Mouse (Mus musculus) intestine, embryonic 14.5 days (tissue): Measurements from ENCODE around the gene Sidt1. TPM values are rescaled to one million over a fixed set of nuclear protein-coding genes. Genes with fewer than 3 reads are reported as not detected.

ENCODE experiments used
- ATAC-seq: fragments of 200-750 bp; cut with Nextera tagmentation; replicated peaks from 2 replicates; pipeline ENCODE4 v1.8.0; 2017; ENCODE audit warnings: low read depth, moderate number of reproducible peaks, moderate TSS enrichment, moderate library complexity; ENCODE audit not compliant: low FRiP score, low TSS enrichment
- DNase-seq: peaks from one replicate; pipeline ENCODE4 v3.0.0-alpha.2; 2018; ENCODE audit warnings: low spot score
- H3K27ac ChIP-seq: fragments of 300-500 bp; sonication (generic); 2 replicates; pipeline ENCODE4 v1.5.1; 2014; ENCODE audit warnings: low read depth, mild to moderate bottlenecking, control low read depth
- H3K27me3 ChIP-seq: fragments of 300-500 bp; sonication (generic); replicated peaks from 2 replicates; pipeline ENCODE4 v1.6.1; 2014; ENCODE audit warnings: low read length, control low read depth; ENCODE audit not compliant: control insufficient read depth, insufficient read depth
- H3K36me3 ChIP-seq: fragments of 300-500 bp; sonication (generic); 2 replicates; pipeline ENCODE4 v1.6.1; 2014; ENCODE audit warnings: low read length, control low read depth; ENCODE audit not compliant: control insufficient read depth, insufficient read depth
- H3K4me1 ChIP-seq: fragments of 300-500 bp; sonication (generic); replicated peaks from 2 replicates; pipeline ENCODE4 v1.6.1; 2014; ENCODE audit warnings: low read length, control low read depth, mixed read lengths; ENCODE audit not compliant: control insufficient read depth, insufficient read depth
- H3K4me2 ChIP-seq: fragments of 300-500 bp; sonication (generic); 2 replicates; pipeline ENCODE4 v1.6.1; 2014; ENCODE audit warnings: low read length
- H3K4me3 ChIP-seq: fragments of 300-500 bp; sonication (generic); 2 replicates; pipeline ENCODE4 v1.5.1; 2014; ENCODE audit warnings: low read depth, low read length, control low read depth, mixed read lengths
- H3K9ac ChIP-seq: fragments of 300-500 bp; sonication (generic); 2 replicates; pipeline ENCODE4 v1.6.1; 2014; ENCODE audit warnings: mild to moderate bottlenecking, low read length
- H3K9me3 ChIP-seq: fragments of 300-500 bp; sonication (generic); 2 replicates; pipeline ENCODE4 v1.6.1; 2016; ENCODE audit warnings: low read length, control low read depth; ENCODE audit not compliant: control insufficient read depth
- WGBS: fragments of 180-500 bp; shearing (Covaris S2); extraction: QIAGEN DNeasy Blood & Tissue Kit; methylation state at CpG from one replicate; pipeline ENCODE4 v1.1.7; 2014; 5-methylcytosine and 5-hydroxymethylcytosine counted together
- polyA plus RNA-seq: library from polyadenylated mRNA; unstranded; fragments of >200 nt; fragmentation: Nextera tagmentation; extraction: Ambion mirVana; gene quantifications from 2 replicates; pipeline ENCODE4 v1.2.1, GENCODE M21; 2014

Sidt1 gene
- polyA plus RNA-seq, 1 experiment from 2014 or later, result 1.1 TPM

- Histone ChIP-seq H3K4me3 (no peak overlapping the region), H3K36me3 (peaks cover 89% of the 10 kb centered on the region), H3K27me3 (no peaks in the 10 kb centered on the region), H3K4me1 (no peaks in the 10 kb centered on the region), H3K4me2 (no peak overlapping the region), H3K9me3 (no peaks in the 10 kb centered on the region), H3K9ac (no peak overlapping the region), H3K27ac (no peak overlapping the region)
- ATAC-seq (no peak), DNase-seq (no peak)
- WGBS, result 93% methylated on average over 9 of the region's 9 CpGs
Measured at GRCm38 (mm10) chr16:44215513-44215912, 117.5 kb downstream of the Sidt1 start.

- peaks cover 77% of the 10 kb centered on the region for H3K36me3 ChIP-seq
Measured at GRCm38 (mm10) chr16:44212703-44213102, 120.3 kb downstream of the Sidt1 start.

DNA sequence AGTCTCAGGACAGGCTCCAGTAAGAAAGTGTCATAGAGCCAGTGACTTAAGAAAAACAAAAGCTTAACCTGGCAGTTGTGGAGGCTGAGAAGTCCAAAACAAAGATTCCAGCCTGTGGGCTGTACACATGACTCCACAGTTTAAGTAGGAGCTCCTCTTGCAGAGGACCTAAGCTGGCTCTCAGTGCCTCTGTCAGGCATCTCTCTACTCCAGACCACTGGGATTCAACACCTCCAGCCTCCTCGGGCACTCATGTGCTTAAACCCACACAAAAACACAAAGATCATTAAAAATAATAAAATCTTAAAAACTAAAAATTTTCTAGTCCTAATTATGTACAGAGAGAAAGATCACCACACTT is 122.0 kb downstream of the Sidt1 start:
- no peak for ATAC-seq
- Histone ChIP-seq H3K36me3 (peaks cover 63% of the 10 kb centered on the region), H3K4me2 (no peak overlapping the region), H3K4me3 (no peak overlapping the region), H3K27ac (no peak overlapping the region), H3K4me1 (no peaks in the 10 kb centered on the region), H3K9me3 (no peaks in the 10 kb centered on the region), H3K27me3 (no peaks in the 10 kb centered on the region), H3K9ac (no peak overlapping the region)
- no peak for DNase-seq
- 87% methylated on average over 1 of the region's 1 CpGs for WGBS

More at GRCm38 (mm10) chr16:44212703-44213102, 120.3 kb downstream of the Sidt1 start:
- no peak overlapping the region for H3K4me3 ChIP-seq
- no peak overlapping the region for H3K27ac ChIP-seq
- no peaks in the 10 kb centered on the region for H3K4me1 ChIP-seq
- no peak for ATAC-seq
- H3K9ac ChIP-seq, result no peak overlapping the region
- H3K27me3 ChIP-seq, result no peaks in the 10 kb centered on the region
- no peak for DNase-seq
- no peak overlapping the region for H3K4me2 ChIP-seq
- WGBS, result 95% methylated on average over 7 of the region's 7 CpGs
- no peaks in the 10 kb centered on the region for H3K9me3 ChIP-seq

- Histone ChIP-seq H3K4me2 (no peak overlapping the region), H3K9ac (no peak overlapping the region), H3K27ac (no peak overlapping the region), H3K36me3 (peaks cover 61% of the 10 kb centered on the region), H3K9me3 (no peaks in the 10 kb centered on the region), H3K27me3 (no peaks in the 10 kb centered on the region), H3K4me1 (no peaks in the 10 kb centered on the region), H3K4me3 (no peak overlapping the region)
- 83% methylated on average over 10 of the region's 10 CpGs for WGBS
- ATAC-seq (no peak), DNase-seq (no peak)
Measured at GRCm38 (mm10) chr16:44210156-44211053, 122.6 kb downstream of the Sidt1 start.

DNA sequence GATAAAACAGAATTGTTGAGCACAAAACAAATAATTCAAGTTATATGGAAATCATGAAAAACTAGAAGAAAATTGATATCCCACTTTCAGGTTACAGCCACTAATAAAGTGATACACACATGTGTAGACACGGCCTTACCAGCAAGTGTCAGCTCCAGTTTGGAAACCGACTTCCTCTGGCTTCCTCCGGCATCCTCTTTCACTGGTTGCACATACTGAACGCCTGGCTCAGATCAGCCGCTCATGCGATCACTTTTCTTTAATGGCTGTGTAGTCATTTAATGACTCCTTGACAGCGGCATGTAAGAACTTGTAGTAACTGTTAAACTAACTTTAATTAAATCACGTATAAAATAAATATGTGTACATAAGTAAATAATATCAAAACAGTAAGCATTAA is 127.0 kb downstream of the Sidt1 start:
- WGBS, result 94% methylated on average over 8 of the region's 8 CpGs

DNA sequence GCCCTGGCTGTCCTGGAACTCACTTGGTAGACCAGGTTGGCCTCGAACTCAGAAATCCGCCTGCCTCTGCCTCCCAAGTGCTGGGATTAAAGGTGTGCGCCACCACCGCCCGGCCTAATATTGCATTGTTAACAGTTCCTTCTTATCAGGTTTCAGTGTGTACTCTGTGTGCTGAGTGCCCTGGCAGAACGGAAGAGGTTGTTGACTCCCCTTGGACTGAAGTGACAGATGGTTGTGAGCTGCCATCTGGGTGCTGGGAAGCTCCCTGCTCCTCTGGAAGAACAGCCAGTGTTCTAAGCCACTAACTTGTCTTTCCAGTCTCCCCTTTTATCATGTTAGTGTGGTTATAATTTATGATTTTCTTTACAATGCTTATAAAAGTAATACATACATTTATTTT is 128.7 kb downstream of the Sidt1 start:
- Histone ChIP-seq H3K36me3 (peaks cover 54% of the 10 kb centered on the region), H3K4me3 (no peak overlapping the region), H3K4me1 (no peaks in the 10 kb centered on the region), H3K27ac (no peak overlapping the region), H3K9ac (no peak overlapping the region), H3K4me2 (no peak overlapping the region), H3K27me3 (no peaks in the 10 kb centered on the region), H3K9me3 (no peaks in the 10 kb centered on the region)
- 86% methylated on average over 6 of the region's 6 CpGs for WGBS
- DNase-seq (no peak), ATAC-seq (no peak)

More for the DNA sequence above, 127.0 kb downstream of the Sidt1 start:
- Histone ChIP-seq H3K4me3 (no peak overlapping the region), H3K27me3 (no peaks in the 10 kb centered on the region), H3K4me2 (no peak overlapping the region), H3K4me1 (no peaks in the 10 kb centered on the region), H3K36me3 (peaks cover 50% of the 10 kb centered on the region), H3K27ac (no peak overlapping the region), H3K9ac (no peak overlapping the region), H3K9me3 (no peaks in the 10 kb centered on the region)
- ATAC-seq, result no peak
- DNase-seq, result no peak

DNA sequence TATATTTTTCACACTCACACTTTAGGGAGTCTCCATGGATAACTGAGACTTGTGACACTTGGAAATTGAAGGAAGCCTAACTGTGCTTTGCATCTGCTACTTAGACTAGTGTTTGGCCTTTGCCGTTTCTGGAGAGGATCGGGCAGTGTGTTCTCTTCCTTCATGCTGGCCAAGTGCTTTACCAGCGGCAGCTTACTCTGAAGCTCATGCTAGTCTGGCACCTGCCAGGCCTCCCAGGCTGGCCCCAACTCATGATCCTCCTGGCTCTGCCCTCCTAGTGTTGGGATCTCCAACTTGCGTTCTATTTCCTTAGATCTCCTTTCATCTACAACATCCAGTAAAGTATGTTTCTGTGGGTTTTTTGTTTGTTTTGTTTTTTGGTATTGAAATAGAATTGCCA is 132.8 kb downstream of the Sidt1 start:
- no peaks in the 10 kb centered on the region for H3K9me3 ChIP-seq
- DNase-seq (no peak), ATAC-seq (no peak)
- H3K9ac ChIP-seq, result no peak overlapping the region
- WGBS, result 93% methylated on average over 4 of the region's 4 CpGs
- H3K27ac ChIP-seq, result no peak overlapping the region
- no peak overlapping the region for H3K4me2 ChIP-seq
- peaks cover 40% of the 10 kb centered on the region for H3K36me3 ChIP-seq
- H3K27me3 ChIP-seq, result no peaks in the 10 kb centered on the region
- H3K4me3 ChIP-seq, result no peak overlapping the region
- no peaks in the 10 kb centered on the region for H3K4me1 ChIP-seq

DNA sequence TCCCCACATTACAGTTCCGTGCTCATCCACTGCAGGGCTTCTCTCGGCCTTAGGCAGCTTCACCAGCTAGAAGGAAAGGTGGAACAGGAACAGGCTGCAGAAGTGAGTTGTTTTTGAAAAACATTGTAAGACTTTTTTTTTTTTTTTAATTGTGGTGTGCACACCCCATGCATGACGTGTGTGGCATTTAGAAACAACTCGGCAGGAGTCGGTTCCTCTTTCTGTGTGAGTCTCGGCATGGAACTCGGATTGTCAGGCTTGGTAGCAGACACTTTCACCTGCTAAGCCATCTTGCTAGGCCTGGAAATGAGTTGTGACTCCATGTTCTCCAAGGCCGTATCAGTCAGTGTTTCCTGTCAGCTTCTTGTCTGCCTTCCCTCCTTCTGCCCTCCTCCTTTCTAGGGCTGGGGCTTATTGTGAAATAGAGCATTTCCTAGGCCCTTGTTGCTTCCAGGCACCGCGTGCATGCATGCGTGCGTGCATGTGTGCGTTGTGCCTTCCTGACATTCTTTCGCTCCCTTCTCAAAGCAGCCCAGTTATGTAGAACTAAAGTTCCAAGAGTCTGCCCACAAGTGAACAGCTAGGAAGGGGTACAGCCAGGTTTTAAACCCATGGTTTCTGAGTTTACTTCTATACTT is 133.8 kb downstream of the Sidt1 start:
- DNase-seq, result no peak
- WGBS, result 92% methylated on average over 14 of the region's 14 CpGs
- peaks cover 40% of the 10 kb centered on the region for H3K36me3 ChIP-seq
- no peaks in the 10 kb centered on the region for H3K27me3 ChIP-seq
- ATAC-seq, result no peak
- H3K9ac ChIP-seq, result no peak overlapping the region
- H3K4me1 ChIP-seq, result no peaks in the 10 kb centered on the region
- H3K27ac ChIP-seq, result no peak overlapping the region
- H3K4me2 ChIP-seq, result no peak overlapping the region
- H3K9me3 ChIP-seq, result no peaks in the 10 kb centered on the region
- H3K4me3 ChIP-seq, result no peak overlapping the region
